22 mouse cellular contexts compared by ENCODE assay signal in the genomic region with DNA sequence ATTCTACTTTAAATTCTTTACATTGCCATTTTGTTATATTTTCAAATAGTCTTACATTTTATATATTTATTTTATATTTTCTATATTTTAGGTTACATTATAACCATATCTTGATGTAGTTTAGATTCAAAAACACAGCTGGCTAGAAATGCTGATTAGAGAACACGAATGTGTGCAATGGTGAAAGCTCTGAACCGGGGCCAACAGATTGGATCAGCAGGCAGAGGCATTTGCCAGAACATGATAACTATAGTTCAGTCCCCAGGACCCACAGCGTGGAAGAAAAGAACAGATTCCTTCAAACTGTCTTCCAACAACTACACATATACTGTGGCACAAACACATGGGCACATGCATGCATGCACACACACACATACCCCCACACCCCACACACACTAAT.
DNase-seq lines count a peak whose midpoint lies in the region; ATAC-seq lines count a peak whose summit lies in the region.
"Had no signal": no experiment of that assay in that cellular context is flagged by ENCODE, and none has a peak within 500 bp of the region (broad histone marks: within the 10 kb centered on the region; RNA-seq: fewer than 3 reads in every experiment).

No protein-coding gene starts in this region.

- no peaks in the 10 kb centered on the region for H3K9me3 ChIP-seq in forebrain, embryonic 14.5 days (replicated peaks; ENCODE audit: control insufficient read depth, low read length)
- H3K9me3 ChIP-seq in forebrain, embryonic 13.5 days (replicated peaks), result no peaks in the 10 kb centered on the region
- H3K9me3 ChIP-seq: embryonic facial prominence, embryonic 15.5 days; forebrain, embryonic 10.5 days; heart, embryonic 13.5 days had no signal

- H3K36me3 ChIP-seq in forebrain, embryonic 14.5 days (ENCODE audit: control insufficient read depth, insufficient read depth, low read length), result no peaks in the 10 kb centered on the region
- 0 out of 2 replicates have a peak, but pooled peaks cover 4% of the 10 kb centered on the region for H3K36me3 ChIP-seq in forebrain, embryonic 13.5 days (ENCODE audit: poor library complexity, severe bottlenecking)
- H3K36me3 ChIP-seq: embryonic facial prominence, embryonic 15.5 days; forebrain, embryonic 10.5 days; heart, embryonic 13.5 days had no signal

- no peak for ATAC-seq in forebrain, embryonic 14.5 days
- ATAC-seq in forebrain, embryonic 13.5 days, result no peak
- ATAC-seq: forebrain, embryonic 16.5 days; hindbrain, embryonic 16.5 days had no signal

- WGBS in forebrain, embryonic 14.5 days, result 63% methylated on average over 3 of the region's 3 CpGs
- 85% methylated on average over 3 of the region's 3 CpGs for WGBS in forebrain, embryonic 13.5 days

- no peak overlapping the region for H3K9ac ChIP-seq in forebrain, embryonic 14.5 days (ENCODE audit: low read length)
- no peak overlapping the region for H3K9ac ChIP-seq in forebrain, embryonic 13.5 days
- H3K9ac ChIP-seq: embryonic facial prominence, embryonic 15.5 days; heart, embryonic 13.5 days had no signal

- intact Hi-C loops in left cerebral cortex, postnatal 4 days (cut with DNase I), result no loop called here
- intact Hi-C loops in left cerebral cortex, postnatal 25 days (cut with DNase I), result no loop called here

- no peak overlapping the region for H3K4me3 ChIP-seq in forebrain, embryonic 14.5 days (ENCODE audit: low read depth, low read length)
- no peak overlapping the region for H3K4me3 ChIP-seq in forebrain, embryonic 13.5 days
- H3K4me3 ChIP-seq: embryonic facial prominence, embryonic 15.5 days; erythroblast, embryonic 14.5 days; forebrain, embryonic 10.5 days; heart, embryonic 13.5 days had no signal

- H3K27ac ChIP-seq in forebrain, embryonic 14.5 days (ENCODE audit: low read depth, low read length), result no peak overlapping the region
- no peak overlapping the region for H3K27ac ChIP-seq in forebrain, embryonic 13.5 days
- H3K27ac ChIP-seq: embryonic facial prominence, embryonic 15.5 days; forebrain, embryonic 10.5 days; heart, embryonic 13.5 days had no signal

- H3K27me3 ChIP-seq in forebrain, embryonic 14.5 days (replicated peaks; ENCODE audit: control insufficient read depth, insufficient read depth, low read length), result no peaks in the 10 kb centered on the region
- no peaks in the 10 kb centered on the region for H3K27me3 ChIP-seq in forebrain, embryonic 13.5 days
- H3K27me3 ChIP-seq: CH12.LX; embryonic facial prominence, embryonic 15.5 days; heart, embryonic 13.5 days had no signal

- DNase-seq in adrenal gland, postnatal 14 days, result peak; percentile 9
- no peak for DNase-seq in adrenal gland, adult (ENCODE audit: inconsistent age in 2 of 2, low spot score in 1 of 2)
- peak; percentile 20 for DNase-seq in forebrain, embryonic 14.5 days (ENCODE audit: low spot score)
- peak; percentile 9 for DNase-seq in left cerebral cortex, postnatal 4 days
- DNase-seq in left cerebral cortex, postnatal 25 days (ENCODE audit: low spot score in 2 of 2), result no peak
- peak; percentile 8 for DNase-seq in NIH3T3 (ENCODE audit: low read depth)
- DNase-seq in T-cell, adult 2 months (ENCODE audit: low spot score), result no peak
- DNase-seq: cerebellum, adult 11 months; cerebellum, adult 9-10 months; embryo, embryonic 11 days; gastrocnemius, postnatal 14 days; heart, adult 11 months; heart, postnatal 36 days; kidney, adult 11 months had no signal

- no peaks in the 10 kb centered on the region for H3K4me1 ChIP-seq in forebrain, embryonic 14.5 days (ENCODE audit: control insufficient read depth, insufficient read depth, low read length)
- 0 out of 2 replicates have a peak, but pooled peaks cover 3% of the 10 kb centered on the region for H3K4me1 ChIP-seq in forebrain, embryonic 13.5 days
- H3K4me1 ChIP-seq: embryonic facial prominence, embryonic 15.5 days had no signal

- H3K4me2 ChIP-seq in forebrain, embryonic 14.5 days (ENCODE audit: low read length), result no peak overlapping the region
- no peak overlapping the region for H3K4me2 ChIP-seq in forebrain, embryonic 13.5 days
- H3K4me2 ChIP-seq: embryonic facial prominence, embryonic 15.5 days; heart, embryonic 13.5 days had no signal

Comparison
In these comparisons a context has a peak if more than half of its experiments do, and no peak if none do; other contexts are left out.
1. DNase-seq: peak in adrenal gland, postnatal 14 days (single experiment), forebrain, embryonic 14.5 days (single experiment), left cerebral cortex, postnatal 4 days (single experiment) and NIH3T3 (single experiment); none in adrenal gland, adult (0 of 2), left cerebral cortex, postnatal 25 days (0 of 2) and T-cell, adult 2 months (single experiment).